Mouse (Mus musculus) hindlimb bud, embryonic 11.5 days (tissue): ENCODE data around the gene Ipo13.

Experiments
- DNase-seq: peaks from one replicate; pipeline ENCODE4 v3.0.0-alpha.2; 2012; ENCODE audit warnings: low read depth, low spot score; ENCODE audit errors: extremely low spot score

The Ipo13 gene

GRCm38 (mm10) chr4:117915489-117916105, 798 bp upstream of the Ipo13 start:
- no peak for DNase-seq

GRCm38 (mm10) chr4:117914031-117914430, 768 bp downstream of the Ipo13 start:
- no peak for DNase-seq

GRCm38 (mm10) chr4:117913421-117913820, 1.4 kb downstream of the Ipo13 start:
- DNase-seq, result no peak

- DNase-seq, result no peak
These were observed 2.0 kb downstream of the Ipo13 start for GRCm38 (mm10) chr4:117912685-117913273.

- no peak for DNase-seq
These were observed 2.7 kb downstream of the Ipo13 start for GRCm38 (mm10) chr4:117912131-117912561.

- DNase-seq, result no peak
These were observed 5.9 kb downstream of the Ipo13 start for GRCm38 (mm10) chr4:117908834-117909453.

- no peak for DNase-seq
These were observed 8.6 kb downstream of the Ipo13 start for GRCm38 (mm10) chr4:117906196-117906595.

- DNase-seq, result no peak
These were observed 10.0 kb downstream of the Ipo13 start for GRCm38 (mm10) chr4:117904761-117905160.

GRCm38 (mm10) chr4:117904094-117904493, 10.7 kb downstream of the Ipo13 start:
- no peak for DNase-seq

GRCm38 (mm10) chr4:117898111-117898510, 16.7 kb downstream of the Ipo13 start:
- no peak for DNase-seq

- no peak for DNase-seq
These were observed 18.8 kb downstream of the Ipo13 start for GRCm38 (mm10) chr4:117896031-117896430.

- no peak for DNase-seq
These were observed 19.5 kb downstream of the Ipo13 start for GRCm38 (mm10) chr4:117895339-117895738.

- no peak for DNase-seq
These were observed 20.2 kb downstream of the Ipo13 start for GRCm38 (mm10) chr4:117894601-117895000.

GRCm38 (mm10) chr4:117893376-117893775, 21.4 kb downstream of the Ipo13 start:
- DNase-seq, result no peak

GRCm38 (mm10) chr4:117891738-117892161, 23.0 kb downstream of the Ipo13 start, which contains the start of gene Dph2:
Gene Dph2 (minus strand): TSS chr4:117892032.
- DNase-seq, result peak; percentile 88

GRCm38 (mm10) chr4:117890750-117891149, 24.0 kb downstream of the Ipo13 start:
- DNase-seq, result no peak

GRCm38 (mm10) chr4:117890031-117890430, 24.8 kb downstream of the Ipo13 start:
- DNase-seq, result no peak

- no peak for DNase-seq
These were observed 25.3 kb downstream of the Ipo13 start for GRCm38 (mm10) chr4:117889471-117889870.

GRCm38 (mm10) chr4:117887920-117888319, 26.9 kb downstream of the Ipo13 start:
- DNase-seq, result no peak

- DNase-seq, result peak; percentile 53
These were observed 27.7 kb downstream of the Ipo13 start, which contains the start of gene Atp6v0b for GRCm38 (mm10) chr4:117887133-117887532. Gene Atp6v0b (minus strand): TSS chr4:117887333.

- no peak for DNase-seq
These were observed 28.2 kb downstream of the Ipo13 start for GRCm38 (mm10) chr4:117886644-117887043.

GRCm38 (mm10) chr4:117885994-117886393, 28.8 kb downstream of the Ipo13 start:
- DNase-seq, result no peak
